Mouse (Mus musculus) layer of hippocampus, adult 11-12 months (tissue): ENCODE data around the gene Fosb.

Experiments used
- DNase-seq: peaks from one replicate; pipeline ENCODE4 v3.0.0; 2022; ENCODE audit warnings: low spot score

Fosb gene

DNA sequence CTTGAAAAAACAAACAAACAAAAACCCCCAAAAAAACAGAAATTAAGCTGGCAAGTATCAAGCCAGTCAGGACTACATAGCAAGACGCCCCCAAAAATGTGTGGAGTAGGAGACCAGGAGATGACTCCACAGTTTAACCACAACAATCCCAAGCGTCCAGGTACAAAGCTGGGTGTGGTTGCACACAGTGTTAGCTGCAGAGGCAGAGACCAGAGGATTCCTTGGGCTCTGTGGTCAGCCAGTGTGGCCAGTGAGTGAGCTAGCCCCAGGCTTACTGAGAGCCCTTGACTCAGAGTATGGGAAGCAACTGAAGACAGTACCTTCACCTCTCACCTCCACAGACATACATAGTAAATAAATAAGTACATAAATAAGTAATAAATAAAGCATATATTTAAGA lies 22.1 kb upstream of the Fosb start:
- DNase-seq: no peak

DNA sequence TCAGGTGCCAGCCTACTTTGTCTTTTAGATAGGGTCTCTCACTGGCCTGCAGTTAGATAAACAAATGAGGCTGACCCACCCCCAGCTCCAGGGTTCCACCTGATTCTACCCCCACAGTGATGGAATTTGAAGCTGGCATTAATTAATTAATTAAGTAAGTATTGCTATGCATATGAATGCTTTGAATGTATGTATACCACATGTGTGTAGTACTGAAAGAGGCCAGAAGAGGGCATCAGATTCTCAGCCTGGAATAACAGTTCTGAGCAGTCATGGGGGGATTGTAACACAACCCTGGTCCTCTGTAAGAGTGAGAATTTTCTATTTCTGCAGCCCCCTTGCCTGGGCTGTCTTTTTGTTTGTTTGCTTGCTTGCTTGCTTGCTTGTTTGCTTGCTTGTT lies 18.6 kb upstream of the Fosb start:
- DNase-seq: no peak

DNA sequence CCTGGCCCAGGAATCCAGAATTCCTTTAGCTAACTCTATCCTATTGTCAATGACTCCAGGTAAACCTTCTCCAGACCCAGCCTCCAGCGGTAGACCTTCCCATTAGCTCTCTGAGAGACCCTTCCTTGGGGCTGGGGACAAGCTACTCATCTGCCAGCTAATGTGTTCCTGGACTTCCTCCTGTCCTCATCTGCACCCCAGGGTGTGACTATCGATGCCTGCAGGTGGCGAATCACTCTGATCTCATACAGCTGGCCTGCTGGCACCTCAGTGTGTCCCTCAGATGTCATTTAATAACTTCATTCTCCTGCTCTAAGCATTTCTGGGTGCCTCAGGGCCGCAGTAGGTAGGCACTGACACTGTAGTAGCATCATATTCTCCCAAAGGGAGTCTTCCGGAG lies 17.9 kb upstream of the Fosb start:
- DNase-seq: no peak

DNA sequence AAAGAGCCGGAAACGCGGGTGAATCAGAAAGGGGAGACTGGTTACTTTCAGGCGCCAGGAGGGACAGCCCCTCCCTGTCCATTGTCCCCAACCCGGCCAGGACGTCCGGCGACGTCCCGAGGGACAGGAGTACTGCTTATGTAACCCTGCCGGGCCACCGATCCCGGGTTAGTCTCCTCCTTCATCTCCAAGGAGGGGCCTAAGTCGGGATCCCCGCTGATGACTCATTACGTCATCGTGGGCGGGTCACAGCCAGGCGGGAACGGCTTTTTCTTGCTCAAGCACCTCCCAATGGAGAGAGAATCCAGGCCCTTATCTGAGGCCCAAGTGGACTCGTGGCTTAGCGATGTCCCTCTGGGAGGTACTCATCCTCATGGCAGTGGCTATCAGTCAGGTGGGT lies 17.3 kb upstream of the Fosb start:
- peak; percentile 83 for DNase-seq

DNA sequence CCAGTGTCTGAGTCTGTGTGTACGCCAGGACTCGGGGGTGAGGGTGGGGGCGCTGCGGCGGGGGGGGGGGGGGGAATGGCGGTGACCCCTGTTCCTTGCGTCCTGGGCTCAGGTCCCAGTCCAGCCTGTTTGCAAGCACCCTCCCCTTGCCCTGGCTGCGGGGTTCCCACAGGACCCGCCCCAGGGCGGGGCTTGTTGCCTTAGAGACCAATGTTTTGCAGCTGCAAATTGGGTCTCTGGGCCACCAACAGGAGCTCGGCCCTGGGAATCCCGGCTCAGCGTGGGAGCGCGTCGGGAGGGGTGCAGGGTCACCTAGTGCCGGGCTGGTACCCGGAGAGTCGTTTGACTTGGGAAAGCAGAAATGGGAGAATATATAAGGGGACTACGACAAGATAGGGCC lies 16.5 kb upstream of the Fosb start:
- DNase-seq: peak; percentile 71

DNA sequence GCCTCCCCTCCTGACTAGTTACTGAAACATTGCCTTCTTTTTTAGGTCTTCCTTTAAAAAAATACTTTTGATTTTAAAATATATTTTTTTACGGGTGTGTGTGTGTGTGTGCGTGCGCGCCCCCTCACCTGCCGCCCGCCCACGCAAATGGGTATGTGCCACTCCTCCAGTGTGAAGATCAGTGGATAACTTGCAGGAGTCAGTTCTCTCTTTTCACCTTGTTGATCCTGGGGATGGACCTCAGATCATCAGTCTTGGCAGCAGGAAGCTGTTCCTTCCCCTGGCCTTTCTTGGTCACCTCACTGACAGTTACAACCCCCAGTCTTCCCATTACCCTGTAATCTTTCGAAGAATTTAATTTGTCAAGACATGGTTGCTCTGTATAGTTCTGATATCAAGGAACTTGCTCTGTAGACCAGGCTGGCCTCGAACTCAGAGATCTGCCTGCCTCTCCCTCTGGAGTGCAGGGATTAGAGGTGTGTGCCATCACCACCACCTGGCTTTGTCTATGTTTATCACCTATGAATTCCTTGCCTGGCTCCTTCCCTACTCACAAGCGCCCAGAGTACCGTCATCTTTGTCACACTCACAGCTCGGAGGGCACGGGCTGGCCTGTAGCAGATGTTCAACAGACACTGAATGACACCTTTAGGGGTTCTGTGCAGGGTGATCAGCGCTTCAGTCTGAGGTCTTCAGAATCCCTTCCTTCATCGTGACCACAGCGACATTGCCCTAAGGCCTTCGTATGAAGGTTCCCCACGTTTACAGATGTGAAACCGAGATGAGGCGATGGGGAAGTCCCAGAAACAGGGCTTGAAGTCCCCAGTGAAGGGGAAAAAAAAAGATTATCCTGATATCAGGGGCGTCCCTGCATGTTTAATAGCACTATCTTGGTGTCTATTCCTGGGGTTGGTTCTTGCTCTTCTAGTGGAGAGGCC lies 15.7 kb upstream of the Fosb start:
- DNase-seq: no peak

DNA sequence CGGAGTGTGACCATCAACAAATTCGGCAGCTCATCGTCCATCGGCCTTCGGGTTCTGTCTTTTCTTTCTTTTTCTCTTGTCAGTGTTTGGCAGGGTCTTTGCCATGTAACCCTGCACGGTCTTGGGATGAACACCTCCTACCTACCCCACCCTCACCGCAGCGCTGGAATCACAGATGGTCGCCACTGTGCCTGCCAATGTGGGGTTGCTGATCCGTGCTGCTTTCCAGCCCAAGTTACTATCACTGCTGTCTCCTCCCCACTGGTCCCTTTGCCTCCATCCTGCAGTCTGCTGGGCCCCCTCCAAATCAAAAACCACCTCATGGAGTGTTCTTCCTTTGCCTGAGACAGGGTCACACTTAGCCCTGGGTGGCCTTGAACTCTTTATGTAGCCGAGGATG lies 14.4 kb upstream of the Fosb start:
- no peak for DNase-seq

DNA sequence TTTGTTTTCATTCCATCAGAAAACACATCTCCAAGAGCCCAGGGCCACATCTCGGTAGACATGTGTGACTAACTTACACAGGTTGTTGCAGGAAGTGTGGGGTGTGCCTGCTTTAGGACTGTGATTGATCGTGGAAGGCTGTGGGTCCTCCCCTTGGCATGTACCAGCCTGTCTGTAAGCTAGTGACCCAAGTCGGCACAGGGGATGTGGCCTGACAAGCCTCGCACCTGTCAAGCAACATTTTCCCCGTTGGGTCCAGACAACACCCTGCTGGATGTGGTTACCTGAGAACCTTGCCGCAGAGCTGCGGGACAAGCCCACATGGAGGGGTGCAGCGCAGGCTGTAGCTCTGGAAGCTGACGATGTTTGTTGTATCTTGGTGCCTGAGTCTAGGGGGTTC lies 12.6 kb upstream of the Fosb start:
- no peak for DNase-seq

DNA sequence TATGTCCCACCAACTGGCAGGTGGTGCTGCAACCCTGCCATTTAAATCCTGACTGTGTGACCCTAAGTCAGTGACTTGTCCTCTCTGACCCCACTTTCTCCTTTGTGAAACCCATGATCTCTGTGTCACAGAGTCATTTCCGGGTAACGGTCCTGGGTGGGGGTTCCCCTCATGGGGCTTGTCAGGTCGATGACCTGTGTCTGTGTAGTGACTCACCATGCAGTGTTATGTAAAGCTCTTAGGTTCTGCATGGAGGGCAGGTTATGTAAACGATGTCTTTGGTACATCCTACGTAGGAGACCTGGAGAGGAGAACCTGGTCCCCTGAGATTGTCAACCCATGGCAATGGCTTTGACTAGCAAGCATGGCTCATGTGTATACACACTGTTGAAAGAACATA lies 11.6 kb upstream of the Fosb start:
- no peak for DNase-seq

DNA sequence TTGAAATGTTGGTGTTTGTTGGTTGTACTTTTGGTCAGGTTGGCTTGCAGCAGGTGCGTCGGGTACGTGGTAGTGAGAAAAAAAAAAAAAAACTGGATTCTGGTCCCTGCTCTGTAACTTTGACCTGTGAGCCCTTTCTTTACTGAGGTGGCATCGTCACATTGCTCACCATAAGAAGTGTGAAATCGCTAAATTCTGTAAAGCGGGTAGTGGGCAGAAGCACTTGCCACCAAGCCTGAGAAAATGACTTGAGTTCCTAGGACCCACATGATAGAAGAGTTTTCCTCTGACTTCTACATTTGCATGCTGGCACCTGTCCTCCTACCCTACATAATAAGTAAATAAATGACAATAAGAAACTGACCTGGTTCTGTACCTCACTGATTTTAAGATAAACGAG lies 10.8 kb upstream of the Fosb start:
- DNase-seq: no peak

DNA sequence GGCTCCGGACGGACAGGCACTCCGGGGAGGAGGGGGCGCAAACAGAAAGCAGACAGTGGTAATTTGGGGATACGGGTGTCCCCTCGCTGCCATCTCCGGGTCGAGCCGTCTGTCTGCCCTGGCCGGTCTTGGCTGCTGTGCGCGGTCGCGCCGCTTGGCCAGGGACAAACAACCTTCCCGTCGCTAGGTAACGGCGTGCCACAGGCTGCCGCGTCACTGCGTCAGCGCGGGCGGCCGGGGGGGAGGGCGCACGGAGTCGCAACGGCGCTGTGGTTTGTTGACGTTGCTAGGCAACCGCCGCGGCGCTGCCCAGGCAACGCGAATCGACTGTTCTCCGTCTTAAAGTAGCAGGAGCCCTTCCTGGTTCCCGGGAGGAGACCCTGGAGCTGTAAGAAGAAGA lies 10.1 kb upstream of the Fosb start:
- peak; percentile 94 for DNase-seq

DNA sequence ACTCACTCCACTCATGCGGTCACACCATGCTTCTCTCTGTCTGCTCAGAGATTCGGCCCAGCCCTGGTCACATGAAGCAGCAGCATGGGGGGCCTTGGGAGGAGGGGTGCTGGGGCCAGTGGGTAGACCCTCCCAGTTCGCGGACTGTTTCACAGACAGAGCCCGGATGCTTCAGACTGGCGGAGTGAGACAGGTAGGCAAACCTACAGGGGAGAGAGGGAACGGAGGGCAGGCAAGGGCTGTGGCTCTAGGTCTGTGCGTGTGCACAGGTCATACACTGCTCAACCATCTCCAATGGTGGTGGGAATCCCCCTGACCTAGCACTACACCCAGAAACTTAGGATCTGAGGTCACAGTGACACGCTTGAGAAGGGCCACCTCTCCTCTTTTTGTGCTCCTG lies 9.6 kb upstream of the Fosb start:
- DNase-seq: no peak

DNA sequence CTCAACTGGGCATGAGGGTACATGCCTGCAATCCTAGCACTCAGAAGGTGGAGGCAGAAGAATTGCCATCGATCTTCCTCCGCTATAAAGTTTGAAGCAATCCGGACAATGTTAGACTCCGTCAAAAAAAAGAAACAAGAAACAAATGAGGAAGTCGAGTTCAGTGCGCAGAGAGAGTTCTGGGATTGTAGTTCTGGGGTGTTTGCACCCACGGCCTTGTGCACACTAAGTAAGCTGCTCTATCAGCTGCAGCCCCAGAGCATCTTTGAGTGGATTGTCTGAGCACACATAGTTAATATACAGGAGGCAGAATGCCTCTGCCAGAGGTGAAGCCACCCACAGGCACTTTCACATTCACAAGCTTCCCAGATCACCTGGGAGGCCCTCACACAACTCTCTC lies 8.8 kb upstream of the Fosb start:
- no peak for DNase-seq

DNA sequence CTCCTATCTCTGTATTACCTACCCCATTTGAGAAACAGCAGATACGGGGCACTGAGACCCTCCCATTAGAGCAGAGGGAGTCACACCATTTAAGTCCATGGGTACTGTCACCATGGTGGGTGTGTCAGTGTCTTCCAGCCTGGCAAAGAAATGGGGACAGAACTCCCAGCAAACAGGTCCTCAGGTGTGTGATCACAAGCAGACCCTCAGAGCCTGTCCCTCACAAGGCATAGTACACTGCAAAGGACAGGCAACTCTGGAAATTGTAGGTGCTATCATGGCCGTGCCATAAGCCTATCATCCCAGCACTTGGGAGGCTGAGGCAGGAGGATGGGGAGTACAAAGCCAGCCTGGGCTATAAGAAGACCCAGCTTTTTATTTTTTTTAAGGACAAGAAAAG lies 8.3 kb upstream of the Fosb start:
- DNase-seq: no peak

DNA sequence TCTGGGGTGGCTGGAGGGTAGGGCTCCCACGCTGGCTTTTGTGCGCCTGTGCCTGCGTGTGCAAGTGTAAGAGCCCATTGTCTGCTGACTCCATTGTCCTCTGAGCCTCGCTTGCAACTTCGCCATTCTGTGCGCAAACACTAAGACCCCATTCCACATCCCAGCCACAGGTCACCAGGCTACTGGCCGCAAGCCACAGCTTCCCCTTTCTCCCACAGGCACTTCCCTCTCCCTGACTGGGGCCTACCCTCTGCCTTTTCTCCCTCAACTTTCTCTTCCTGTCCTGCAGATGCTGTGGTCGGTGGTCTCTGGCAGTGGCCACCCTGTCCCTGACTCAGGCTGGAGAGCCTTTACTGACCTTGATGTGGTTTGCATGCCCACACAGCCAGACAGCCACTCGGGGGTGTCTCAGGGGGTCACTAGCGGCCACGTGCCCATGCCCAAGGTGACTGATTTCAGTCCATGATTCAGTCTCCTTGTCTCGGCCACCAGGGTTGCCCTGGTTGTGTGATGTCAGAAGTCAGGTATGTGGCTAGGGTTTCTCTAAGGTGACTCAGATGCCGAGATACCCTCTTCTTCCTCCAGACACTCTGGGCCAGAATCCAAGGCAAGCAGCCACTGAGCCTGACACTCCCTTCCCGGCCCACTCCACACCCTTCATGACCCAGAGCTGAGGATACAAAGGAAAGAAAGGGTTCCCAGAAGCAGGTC lies 6.8 kb upstream of the Fosb start:
- DNase-seq: peak; percentile 56

DNA sequence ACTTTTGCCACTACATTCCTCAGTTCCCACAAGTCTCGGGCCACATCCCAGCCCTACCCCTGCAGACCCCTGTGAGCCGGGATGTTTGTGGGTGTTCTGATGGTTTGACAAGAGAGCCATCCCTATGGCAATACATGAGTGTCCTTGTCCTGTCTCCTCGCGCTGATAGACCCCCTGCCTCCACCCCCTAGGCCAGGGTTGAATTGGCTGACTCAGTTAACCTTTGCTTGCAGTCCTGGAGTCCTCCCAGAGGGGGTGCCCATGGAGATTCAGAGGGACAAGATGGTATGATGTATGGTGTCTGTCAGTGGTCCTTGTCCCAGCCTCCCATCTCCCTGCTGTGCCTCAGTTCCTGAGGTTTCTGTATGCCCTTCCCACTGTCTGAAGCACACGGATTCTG lies 4.2 kb upstream of the Fosb start:
- no peak for DNase-seq

DNA sequence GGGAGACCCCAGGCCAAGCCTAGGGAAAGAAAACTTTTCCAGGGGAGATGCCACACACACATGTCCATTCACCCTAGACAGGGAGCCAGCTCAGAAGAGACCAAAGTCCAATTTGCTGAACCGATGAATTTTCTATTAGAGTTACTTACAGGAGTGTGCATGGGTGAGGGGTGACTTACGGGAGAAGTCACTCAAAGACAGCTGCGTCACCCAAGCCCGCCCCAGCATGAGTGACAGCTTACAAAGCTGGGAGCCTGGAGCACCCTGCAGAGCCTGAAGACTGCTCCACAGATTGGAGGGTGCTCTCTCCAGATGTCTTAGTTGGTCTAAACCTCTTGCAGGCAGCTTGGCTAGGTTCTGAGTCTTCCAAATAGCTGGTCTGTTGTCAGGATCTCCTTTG lies 2.1 kb upstream of the Fosb start:
- no peak for DNase-seq

DNA sequence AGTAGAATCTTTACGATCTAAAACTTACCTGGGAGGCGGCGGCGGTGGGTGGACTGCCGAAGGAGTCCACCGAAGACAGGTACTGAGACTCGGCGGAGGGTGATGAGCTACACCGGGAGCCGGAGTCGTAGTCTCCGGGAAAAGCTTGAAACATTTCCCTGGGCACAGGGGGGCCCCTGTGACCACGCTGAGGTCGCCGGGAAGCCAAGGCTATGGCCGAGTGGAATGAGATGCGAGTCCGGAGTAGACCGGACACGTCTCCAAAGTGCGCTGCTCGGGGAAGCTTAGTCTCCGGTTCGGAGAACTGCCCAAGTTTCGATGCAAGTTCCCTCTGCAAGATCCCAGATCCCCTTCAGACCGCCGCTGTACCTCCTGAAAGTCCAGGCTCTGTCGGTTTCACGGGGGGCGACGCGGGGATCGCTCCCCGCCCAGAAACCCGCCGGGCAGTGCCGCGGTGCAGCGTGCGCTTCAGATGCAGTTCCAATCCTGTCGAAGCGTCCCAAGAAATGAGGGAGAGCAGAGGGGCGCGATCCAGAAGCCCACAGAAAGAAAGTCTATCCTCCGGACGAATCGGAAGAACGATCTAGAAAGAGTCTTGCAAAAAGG lies 470 bp downstream of the Fosb start:
- no peak for DNase-seq

DNA sequence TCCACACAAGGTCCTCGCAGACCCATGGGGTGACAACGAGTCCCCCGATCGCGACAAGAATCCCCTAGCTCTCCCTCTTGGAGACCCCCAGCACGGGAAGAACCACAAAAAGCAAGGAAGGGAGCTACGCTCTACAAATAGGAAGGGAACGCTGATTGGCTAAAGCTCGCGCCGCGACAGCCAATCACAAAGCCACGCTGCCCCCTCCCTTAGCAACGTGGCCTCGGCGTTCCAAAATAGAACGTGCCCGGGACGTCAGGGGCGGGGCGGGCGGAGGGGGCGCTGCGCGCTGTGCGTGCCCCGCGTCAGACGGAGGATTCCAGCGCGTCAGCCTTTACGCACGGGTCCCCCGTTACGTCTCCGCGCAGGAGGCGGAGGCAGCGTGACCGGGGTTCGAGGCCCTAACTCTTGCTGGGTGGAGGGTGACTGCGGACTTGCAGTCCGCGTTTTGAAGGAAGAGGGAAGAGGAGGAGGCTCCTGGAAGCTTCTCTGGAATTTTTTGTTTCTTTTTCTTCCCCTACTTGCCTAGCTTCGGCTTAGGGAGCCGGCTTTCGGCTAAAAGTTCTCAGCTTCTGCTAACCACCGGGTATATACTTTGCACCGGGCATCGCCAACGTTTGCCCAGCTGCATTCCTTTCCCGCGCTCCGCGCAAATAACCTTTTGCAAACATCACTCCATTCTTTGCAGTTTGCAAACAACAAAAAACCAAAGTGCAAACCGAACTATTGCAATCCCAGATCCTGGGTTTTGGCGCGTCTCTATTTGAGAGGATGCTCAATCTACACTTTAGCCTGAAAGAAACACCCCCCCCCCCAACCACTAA lies 1.2 kb downstream of the Fosb start:
- DNase-seq: peak; percentile 95

DNA sequence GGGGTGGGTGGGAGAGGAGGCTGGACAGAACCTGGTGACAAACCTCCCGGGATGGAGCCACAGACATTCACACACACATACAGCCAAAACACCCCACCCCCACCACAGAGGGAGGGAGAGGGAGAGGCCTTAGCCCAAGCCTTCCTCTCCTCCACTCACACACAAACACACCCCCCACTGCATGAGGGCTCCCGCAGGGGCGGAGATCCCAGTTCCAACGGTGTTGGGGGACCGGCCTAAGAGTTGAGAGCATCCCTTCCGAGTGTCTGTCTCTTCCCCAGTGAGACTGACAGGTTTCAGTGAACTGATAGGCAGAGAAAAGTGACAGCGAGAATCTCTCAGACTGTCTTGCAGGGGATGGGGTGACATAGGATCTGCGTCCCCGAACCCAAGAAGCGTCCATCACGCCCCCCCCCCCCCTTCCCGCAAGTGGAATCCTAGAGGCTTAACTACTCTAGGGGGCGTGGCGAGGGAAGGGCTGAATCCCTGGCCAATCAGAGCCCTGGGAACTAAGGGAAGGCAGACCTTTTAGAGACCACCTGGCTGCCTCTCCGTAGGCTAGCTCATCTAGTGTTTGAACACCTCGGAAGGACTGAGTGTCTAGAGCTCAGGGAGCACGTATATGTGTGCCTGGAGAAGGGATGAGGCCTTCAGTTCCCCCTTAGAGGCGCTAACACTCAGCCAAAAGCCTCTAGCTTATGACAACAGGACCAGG lies 2.0 kb downstream of the Fosb start:
- DNase-seq: peak; percentile 82
